Mouse (Mus musculus): ENCODE results near the gene Tm4sf20. TPM values are rescaled to one million over a fixed set of nuclear protein-coding genes. Genes with fewer than 3 reads are reported as not detected.

Gene Tm4sf20
- polyA plus RNA-seq, 1 experiment from 2014 or later, result not detected

DNA sequence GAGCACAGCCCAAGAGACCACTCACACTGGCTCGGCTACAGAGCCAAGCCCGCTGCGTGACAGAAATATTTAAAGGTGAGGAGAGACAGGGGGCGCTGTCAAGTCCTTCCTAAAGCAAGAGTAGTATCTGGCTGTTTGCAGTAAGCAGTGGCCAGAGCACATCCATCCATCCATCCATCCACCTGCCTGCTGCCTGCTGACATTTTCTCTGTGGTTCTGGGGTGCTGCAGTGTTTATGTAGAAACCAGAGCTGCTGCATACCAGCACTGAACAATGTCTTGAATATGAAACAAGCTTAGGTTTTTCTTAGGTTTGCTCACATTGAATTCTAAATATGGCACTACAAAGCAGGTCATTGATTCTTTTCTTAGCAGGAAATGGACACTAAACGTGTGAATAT is 4.9 kb upstream of the Tm4sf20 start:
- Histone ChIP-seq H3K4me3 (replicated peaks) (no peak overlapping the region), H3K27ac (replicated peaks) (no peak overlapping the region), H3K4me2 (no peak overlapping the region), H3K4me1 (no peaks in the 10 kb centered on the region), H3K36me3 (no peaks in the 10 kb centered on the region), H3K9ac (replicated peaks) (no peak overlapping the region), H3K27me3 (replicated peaks) (no peaks in the 10 kb centered on the region), H3K9me3 (replicated peaks) (no peaks in the 10 kb centered on the region)
- no peak for ATAC-seq (ENCODE audit: low FRiP score)
- 79% methylated on average over 5 of the region's 5 CpGs for WGBS

- Histone ChIP-seq H3K4me1 (no peaks in the 10 kb centered on the region), H3K27me3 (replicated peaks) (no peaks in the 10 kb centered on the region), H3K27ac (replicated peaks) (no peak overlapping the region), H3K9ac (replicated peaks) (no peak overlapping the region), H3K9me3 (replicated peaks) (no peaks in the 10 kb centered on the region), H3K4me2 (no peak overlapping the region), H3K4me3 (replicated peaks) (no peak overlapping the region), H3K36me3 (no peaks in the 10 kb centered on the region)
- 95% methylated on average over 4 of the region's 4 CpGs for WGBS
- ATAC-seq (ENCODE audit: low FRiP score), result no peak
Observed at GRCm38 (mm10) chr1:82772428-82772827, 4.2 kb upstream of the Tm4sf20 start.

DNA sequence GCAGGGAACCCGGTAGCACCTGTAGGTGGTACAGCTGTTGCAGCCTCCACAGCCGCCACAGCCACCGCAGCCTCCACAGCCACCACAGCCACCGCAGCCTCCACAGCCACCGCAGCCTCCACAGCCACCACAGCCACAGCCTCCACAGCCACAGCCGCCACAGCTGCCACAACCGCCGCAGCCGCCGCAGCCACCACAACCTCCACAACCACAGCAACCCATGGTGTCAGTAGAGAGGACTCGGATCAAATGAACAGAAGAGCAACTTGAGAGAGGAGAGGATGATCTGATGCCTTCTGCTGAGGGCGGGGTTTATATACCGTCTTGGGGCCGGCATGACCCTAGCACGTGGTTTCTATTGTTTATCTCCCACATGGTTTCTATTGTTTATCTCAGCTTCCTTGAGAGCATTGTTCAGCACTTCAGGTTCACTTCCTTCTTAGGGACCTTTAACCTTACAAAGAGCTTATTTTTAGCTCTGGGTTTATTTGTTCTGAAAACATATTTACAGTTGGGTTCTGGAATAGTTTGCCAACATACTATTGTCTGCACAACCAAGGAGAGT is 2.8 kb upstream of the Tm4sf20 start, which contains the start of gene Gm47791:
TSS of gene Gm47791 (minus strand) at position 222 of the 565 bp plus-strand sequence.
- H3K4me2 ChIP-seq, result no peak within 1 kb of the TSS
- no peak within 1 kb of the TSS for H3K27ac ChIP-seq (replicated peaks)
- H3K4me3 ChIP-seq (replicated peaks), result no peak within 1 kb of the TSS
- no peak for ATAC-seq (ENCODE audit: low FRiP score)
- WGBS, result 90% methylated on average over 15 of the region's 15 CpGs
- no peaks in the 10 kb centered on the region for H3K9me3 ChIP-seq (replicated peaks)
- H3K36me3 ChIP-seq, result no peaks in the 10 kb centered on the region
- no peak within 1 kb of the TSS for H3K9ac ChIP-seq (replicated peaks)
- no peaks in the 10 kb centered on the region for H3K27me3 ChIP-seq (replicated peaks)
- H3K4me1 ChIP-seq, result no peaks in the 10 kb centered on the region

- H3K4me2 ChIP-seq, result no peak overlapping the region
- 87% methylated on average over 4 of the region's 4 CpGs for WGBS
- no peak overlapping the region for H3K4me3 ChIP-seq (replicated peaks)
- H3K9ac ChIP-seq (replicated peaks), result no peak overlapping the region
- H3K36me3 ChIP-seq, result no peaks in the 10 kb centered on the region
- H3K4me1 ChIP-seq, result no peaks in the 10 kb centered on the region
- ATAC-seq (ENCODE audit: low FRiP score), result no peak
- H3K27ac ChIP-seq (replicated peaks), result no peak overlapping the region
- H3K27me3 ChIP-seq (replicated peaks), result no peaks in the 10 kb centered on the region
- H3K9me3 ChIP-seq (replicated peaks), result no peaks in the 10 kb centered on the region
Observed at GRCm38 (mm10) chr1:82766641-82767040, 1.6 kb downstream of the Tm4sf20 start.

DNA sequence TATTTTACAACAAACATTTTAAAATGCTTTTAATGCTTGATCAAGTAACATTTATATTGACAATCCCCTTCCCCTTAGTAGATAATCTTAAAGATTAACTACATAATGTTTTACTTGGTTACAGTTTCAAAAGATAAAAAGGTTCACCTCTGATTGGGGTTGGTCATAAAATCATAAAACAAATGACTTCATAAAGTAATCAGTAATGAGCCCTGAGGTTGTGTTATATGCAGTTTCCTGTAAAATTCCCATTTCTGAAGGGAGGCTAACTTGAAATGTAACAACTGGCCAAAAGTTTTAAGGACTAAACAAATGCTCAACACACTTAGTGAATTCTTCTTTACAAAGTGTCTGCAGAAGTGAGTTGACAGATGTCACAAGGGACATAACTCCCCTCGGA is 2.0 kb downstream of the Tm4sf20 start:
- WGBS, result 61% methylated on average over 1 of the region's 1 CpGs
- H3K4me2 ChIP-seq, result no peak overlapping the region

GRCm38 (mm10) chr1:82762274-82762673 is 6.0 kb downstream of the Tm4sf20 start:
- no peak overlapping the region for H3K9ac ChIP-seq (replicated peaks)
- 81% methylated on average over 1 of the region's 1 CpGs for WGBS
- no peak overlapping the region for H3K27ac ChIP-seq (replicated peaks)
- no peaks in the 10 kb centered on the region for H3K27me3 ChIP-seq (replicated peaks)
- H3K4me2 ChIP-seq, result no peak overlapping the region
- H3K4me1 ChIP-seq, result no peaks in the 10 kb centered on the region
- H3K9me3 ChIP-seq (replicated peaks), result no peaks in the 10 kb centered on the region
- H3K36me3 ChIP-seq, result 0 out of 2 replicates have a peak, but pooled peaks cover 3% of the 10 kb centered on the region
- H3K4me3 ChIP-seq (replicated peaks), result no peak overlapping the region
- ATAC-seq (ENCODE audit: low FRiP score), result no peak

More for the DNA sequence above, 2.0 kb downstream of the Tm4sf20 start:
- Histone ChIP-seq H3K27ac (replicated peaks) (no peak overlapping the region), H3K36me3 (no peaks in the 10 kb centered on the region), H3K4me3 (replicated peaks) (no peak overlapping the region), H3K9ac (replicated peaks) (no peak overlapping the region), H3K4me1 (no peaks in the 10 kb centered on the region), H3K27me3 (replicated peaks) (no peaks in the 10 kb centered on the region), H3K9me3 (replicated peaks) (no peaks in the 10 kb centered on the region)
- no peak for ATAC-seq (ENCODE audit: low FRiP score)

DNA sequence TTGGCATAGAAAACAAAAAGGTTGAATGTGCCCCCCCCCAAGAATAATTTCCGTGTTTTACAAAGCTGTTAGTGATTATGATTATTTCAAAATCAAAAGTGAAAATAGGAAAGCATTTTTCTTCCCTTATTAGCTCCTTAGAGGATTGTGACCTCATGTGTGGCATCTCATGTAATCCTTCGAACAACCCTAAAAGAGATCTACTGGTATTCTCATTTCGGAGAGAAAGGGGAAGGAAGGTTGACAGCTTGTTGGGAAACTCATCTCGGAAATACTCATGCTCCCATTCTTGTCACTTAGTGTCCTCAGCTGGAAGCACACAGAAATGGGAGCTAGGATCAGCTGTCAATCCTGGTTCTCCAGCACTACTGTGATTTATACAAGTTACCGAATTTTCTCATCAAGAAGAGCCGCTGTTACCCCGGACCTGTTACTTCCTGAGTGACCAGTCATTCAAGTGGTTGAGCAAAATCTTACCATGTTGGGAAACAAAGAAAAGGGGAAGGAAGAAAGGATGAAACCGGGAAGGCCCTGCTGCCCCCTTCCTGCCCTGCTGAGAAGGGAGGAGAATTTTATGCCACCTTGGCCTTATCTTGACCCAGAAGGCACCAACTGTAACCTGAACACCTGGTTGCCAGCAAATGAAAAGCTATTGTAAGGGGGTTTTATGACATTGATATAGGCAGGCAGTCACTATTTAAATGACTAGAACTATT is 6.6 kb downstream of the Tm4sf20 start:
- Histone ChIP-seq H3K9me3 (replicated peaks) (no peaks in the 10 kb centered on the region), H3K9ac (replicated peaks) (no peak overlapping the region), H3K36me3 (0 out of 2 replicates have a peak, but pooled peaks cover 3% of the 10 kb centered on the region), H3K27ac (replicated peaks) (no peak overlapping the region), H3K27me3 (replicated peaks) (no peaks in the 10 kb centered on the region), H3K4me2 (no peak overlapping the region), H3K4me3 (replicated peaks) (no peak overlapping the region), H3K4me1 (no peaks in the 10 kb centered on the region)
- 87% methylated on average over 8 of the region's 8 CpGs for WGBS
- ATAC-seq (ENCODE audit: low FRiP score), result no peak

GRCm38 (mm10) chr1:82759520-82759919 is 8.7 kb downstream of the Tm4sf20 start:
- H3K36me3 ChIP-seq, result peaks cover 18% of the 10 kb centered on the region
- no peak overlapping the region for H3K27ac ChIP-seq (replicated peaks)
- no peaks in the 10 kb centered on the region for H3K9me3 ChIP-seq (replicated peaks)
- H3K9ac ChIP-seq (replicated peaks), result no peak overlapping the region
- no peak for ATAC-seq (ENCODE audit: low FRiP score)
- 94% methylated on average over 1 of the region's 1 CpGs for whole genome bisulfite sequencing
- H3K4me3 ChIP-seq (replicated peaks), result no peak overlapping the region
- no peak overlapping the region for H3K4me2 ChIP-seq
- H3K4me1 ChIP-seq, result no peaks in the 10 kb centered on the region
- no peaks in the 10 kb centered on the region for H3K27me3 ChIP-seq (replicated peaks)

DNA sequence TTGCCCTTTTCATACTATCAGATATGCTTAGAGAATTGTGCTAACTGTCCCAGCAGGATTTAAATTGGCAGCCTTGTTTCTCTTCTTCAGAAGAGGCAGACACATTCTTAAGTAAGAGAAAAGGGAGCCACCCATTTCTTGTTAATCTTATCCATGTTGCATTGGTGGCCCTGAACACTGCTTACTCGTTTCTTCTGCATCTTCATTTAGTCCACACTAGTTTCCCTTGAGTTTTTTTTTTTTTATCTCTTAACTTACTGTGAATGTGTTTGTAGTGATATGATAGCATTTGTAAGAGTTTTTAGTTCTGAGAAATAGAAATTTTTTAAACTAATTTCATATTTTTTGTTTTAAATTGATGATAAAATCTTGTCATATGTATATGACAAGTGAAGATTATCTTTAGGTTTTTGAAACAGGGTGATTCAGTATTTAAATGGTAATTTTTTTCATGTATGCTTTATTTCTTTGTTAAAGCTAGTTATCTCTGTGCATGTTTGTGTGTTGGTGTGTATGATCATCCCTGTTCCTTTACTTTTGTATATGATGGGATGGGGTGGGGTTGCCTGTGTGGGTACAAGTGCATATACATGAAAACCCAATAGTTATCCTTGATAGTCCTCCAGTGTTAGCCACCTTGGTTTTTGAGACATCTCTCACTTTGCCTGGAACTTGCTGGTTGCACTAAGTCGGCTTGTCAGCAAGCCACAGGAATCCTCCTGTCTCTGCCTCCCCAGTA is 20.4 kb downstream of the Tm4sf20 start:
- H3K36me3 ChIP-seq, result peaks cover 13% of the 10 kb centered on the region; the same call in 1 of the 2 replicates
- no peak overlapping the region for H3K4me3 ChIP-seq (replicated peaks)
- H3K4me1 ChIP-seq, result no peaks in the 10 kb centered on the region
- H3K27ac ChIP-seq (replicated peaks), result no peak overlapping the region
- no peaks in the 10 kb centered on the region for H3K27me3 ChIP-seq (replicated peaks)
- no peak overlapping the region for H3K9ac ChIP-seq (replicated peaks)
- WGBS, result 90% methylated on average over 2 of the region's 2 CpGs
- no peak overlapping the region for H3K4me2 ChIP-seq
- H3K9me3 ChIP-seq (replicated peaks), result no peaks in the 10 kb centered on the region
- no peak for ATAC-seq (ENCODE audit: low FRiP score)

DNA sequence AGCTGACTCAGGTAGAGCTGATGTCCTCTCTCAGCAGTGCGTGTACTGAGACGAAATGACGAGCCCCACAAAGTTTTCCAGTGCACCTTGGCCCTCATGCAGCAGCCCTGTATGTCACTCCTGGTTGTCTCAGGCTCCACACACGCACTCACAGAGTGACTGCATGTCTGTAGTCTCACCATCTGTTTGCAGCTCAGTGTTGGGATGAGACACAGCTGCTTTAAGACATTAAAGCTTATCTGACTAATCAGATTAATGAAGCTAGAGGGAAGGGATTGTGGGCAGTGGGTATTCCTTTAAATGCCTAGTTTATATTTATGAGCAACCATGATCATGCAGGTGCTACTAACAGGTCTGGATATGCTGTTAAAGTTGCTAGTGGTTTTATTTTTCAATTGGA is 21.9 kb downstream of the Tm4sf20 start:
- Histone ChIP-seq H3K4me1 (no peaks in the 10 kb centered on the region), H3K27ac (replicated peaks) (no peak overlapping the region), H3K9ac (replicated peaks) (no peak overlapping the region), H3K4me3 (replicated peaks) (no peak overlapping the region), H3K9me3 (replicated peaks) (no peaks in the 10 kb centered on the region), H3K4me2 (no peak overlapping the region), H3K27me3 (replicated peaks) (no peaks in the 10 kb centered on the region), H3K36me3 (peaks cover 16% of the 10 kb centered on the region)
- 84% methylated on average over 4 of the region's 4 CpGs for WGBS
- no peak for ATAC-seq (ENCODE audit: low FRiP score)

DNA sequence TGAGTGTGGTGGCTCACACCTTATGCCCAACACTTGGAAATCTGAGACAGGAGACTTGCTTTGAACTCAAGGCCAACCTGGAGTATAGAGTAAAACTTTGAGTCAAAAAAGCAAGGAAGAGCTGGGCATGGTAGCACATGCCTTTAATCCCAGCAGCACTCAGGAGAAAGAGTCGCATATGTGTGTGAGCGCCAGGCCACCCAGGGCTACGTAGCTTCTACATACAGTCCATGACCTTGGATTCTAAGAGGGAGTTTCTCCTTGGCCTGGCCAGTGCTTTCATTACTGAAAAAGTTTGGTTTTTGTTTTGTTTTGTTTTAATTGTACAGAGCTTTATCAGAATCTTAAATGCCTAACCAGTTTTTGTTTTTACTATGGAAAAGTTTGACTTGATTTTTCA is 24.3 kb downstream of the Tm4sf20 start:
- Histone ChIP-seq H3K4me3 (replicated peaks) (no peak overlapping the region), H3K9ac (replicated peaks) (no peak overlapping the region), H3K4me2 (no peak overlapping the region), H3K36me3 (peaks cover 16% of the 10 kb centered on the region), H3K9me3 (replicated peaks) (no peaks in the 10 kb centered on the region), H3K4me1 (no peaks in the 10 kb centered on the region), H3K27me3 (replicated peaks) (no peaks in the 10 kb centered on the region), H3K27ac (replicated peaks) (no peak overlapping the region)
- ATAC-seq (ENCODE audit: low FRiP score), result no peak
- WGBS, result 92% methylated on average over 3 of the region's 3 CpGs

GRCm38 (mm10) chr1:82741539-82741938 is 26.7 kb downstream of the Tm4sf20 start:
- H3K4me3 ChIP-seq (replicated peaks), result no peak overlapping the region
- H3K9me3 ChIP-seq (replicated peaks), result no peaks in the 10 kb centered on the region
- no peaks in the 10 kb centered on the region for H3K27me3 ChIP-seq (replicated peaks)
- H3K4me1 ChIP-seq, result no peaks in the 10 kb centered on the region
- H3K9ac ChIP-seq (replicated peaks), result no peak overlapping the region
- peaks cover 26% of the 10 kb centered on the region for H3K36me3 ChIP-seq
- ATAC-seq (ENCODE audit: low FRiP score), result no peak
- H3K27ac ChIP-seq (replicated peaks), result no peak overlapping the region
- H3K4me2 ChIP-seq, result no peak overlapping the region
- WGBS, result 89% methylated on average over 7 of the region's 7 CpGs
